Comparison of ENCODE assay signal across 8 mouse cellular contexts in the genomic region with DNA sequence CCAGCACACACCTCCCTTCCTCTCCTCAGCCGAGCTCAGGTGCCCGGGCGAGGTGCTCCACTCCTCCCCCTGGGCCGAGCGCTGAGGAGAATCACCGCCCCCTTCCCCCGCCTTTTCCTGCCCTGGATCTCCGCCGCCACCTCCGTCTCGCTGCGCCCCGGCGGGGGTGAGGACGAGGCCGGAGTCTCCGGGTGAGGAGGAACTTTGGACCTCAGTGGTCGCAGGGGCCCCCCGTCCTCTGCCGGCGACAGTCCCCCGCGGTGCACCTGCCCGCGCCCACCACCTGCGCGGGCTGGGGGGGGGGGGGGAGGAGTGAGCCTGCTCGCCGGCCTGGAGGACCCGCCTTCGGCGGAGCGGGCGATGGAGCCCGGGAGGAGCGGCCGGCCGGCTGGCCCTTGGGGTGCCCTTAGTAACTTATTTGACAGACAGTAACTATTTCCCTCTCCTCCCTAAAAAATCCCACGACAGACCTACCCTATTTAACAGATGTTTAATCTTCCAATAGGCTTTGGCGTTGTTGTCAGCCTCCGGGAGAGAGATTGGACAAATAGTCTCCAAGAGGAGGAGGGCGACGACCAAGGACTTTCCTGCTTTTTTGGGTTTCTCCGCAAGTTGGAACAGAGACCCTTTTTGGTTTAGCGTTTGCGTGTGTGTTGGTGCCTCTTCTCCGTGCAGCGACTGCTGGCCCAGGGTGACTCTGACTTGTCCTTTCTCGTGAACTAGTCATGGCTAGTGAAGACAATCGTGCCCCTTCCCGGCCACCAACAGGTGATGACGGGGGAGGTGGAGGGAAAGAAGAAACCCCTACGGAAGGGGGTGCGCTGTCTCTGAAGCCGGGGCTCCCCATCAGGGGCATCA. TPM values are rescaled to one million over a fixed set of nuclear protein-coding genes. Genes with fewer than 3 reads are reported as not detected.
DNase-seq lines count a peak whose midpoint lies in the region.

Gene Lrba (plus strand): TSS at position 117 of the 858 bp plus-strand sequence.

- peak within 1 kb of the TSS; percentile 95 for H3K27ac ChIP-seq in hindbrain, embryonic 10.5 days

- DNase-seq in MEL-GATA-1-ER (ENCODE audit: extremely low read depth, low read depth), result peak; percentile 78
- DNase-seq in cerebellum, adult 8-10 months, result peak; percentile 83
- peak; percentile 24 to 64 for DNase-seq in frontal cortex, adult 2 months (ENCODE audit: extremely low spot score in 1 of 2, low spot score in 1 of 2)
- peak; percentile 73 for DNase-seq in hindbrain, embryonic 10.5 days (ENCODE audit: low spot score)
- DNase-seq in layer of hippocampus, postnatal 14 days (ENCODE audit: low spot score in 2 of 2), result peak; percentile 55 to 60
- DNase-seq in lung, postnatal 14 days, result peak; percentile 78
- DNase-seq in retina, adult 2 months (ENCODE audit: low read depth, low spot score), result peak; percentile 64
- peak; percentile 90 for DNase-seq in thymus, postnatal 25 days

- H3K36me3 ChIP-seq in hindbrain, embryonic 10.5 days, result no peaks in the 10 kb centered on the region

- no peaks in the 10 kb centered on the region for H3K9me3 ChIP-seq in hindbrain, embryonic 10.5 days

- 1% methylated on average over 50 of the region's 55 CpGs for WGBS in hindbrain, embryonic 10.5 days

- peaks cover 17% of the 10 kb centered on the region for H3K27me3 ChIP-seq in hindbrain, embryonic 10.5 days (ENCODE audit: insufficient read depth, poor library complexity, severe bottlenecking)

- peak within 1 kb of the TSS; percentile 91 for H3K4me3 ChIP-seq in hindbrain, embryonic 10.5 days

- peaks cover 15% of the 10 kb centered on the region for H3K4me1 ChIP-seq in hindbrain, embryonic 10.5 days (replicated peaks)

RNA-seq across cellular contexts. Expression of gene Lrba, which starts in this region (rescaled TPM):
- polyA plus RNA-seq in frontal cortex, adult 2 months (2012; rRNA removed), result 24.9 and 25.9 TPM in 2 replicates
- polyA plus RNA-seq in hindbrain, embryonic 10.5 days (2016; fragmentation: Nextera tagmentation; extraction: Ambion mirVana), result 4.0 and 4.5 TPM in 2 replicates
- total RNA-seq in layer of hippocampus, postnatal 14 days (2021), result 10 to 100 TPM; 22.2 to 26.6 TPM

Comparison
In these comparisons a context has a peak if more than half of its experiments do, and no peak if none do; other contexts are left out.
1. Peak in every context shown above with its lines: DNase-seq, H3K4me3 ChIP-seq and H3K27ac ChIP-seq.